Mouse (Mus musculus): Measurements from ENCODE around the gene Bag6. TPM values are rescaled to one million over a fixed set of nuclear protein-coding genes. Genes with fewer than 3 reads are reported as not detected.

Bag6 gene
- polyA plus RNA-seq, 1 experiment from 2014 or later: 37.4 TPM

GRCm38 (mm10) chr17:35173329-35173728, 38.4 kb downstream of the Bag6 start:
- Histone ChIP-seq H3K27me3 (replicated peaks; ENCODE audit: control insufficient read depth, insufficient read depth, low read length) (no peaks in the 10 kb centered on the region), H3K36me3 (ENCODE audit: control insufficient read depth, insufficient read depth) (no peaks in the 10 kb centered on the region), H3K4me1 (replicated peaks; ENCODE audit: control insufficient read depth, insufficient read depth, low read length) (no peaks in the 10 kb centered on the region), H3K9me3 (ENCODE audit: control insufficient read depth) (no peaks in the 10 kb centered on the region), H3K27ac (ENCODE audit: low read depth, low read length) (peak overlapping the region; percentile 50), H3K4me2 (replicated peaks; ENCODE audit: low read depth) (no peak overlapping the region), H3K9ac (ENCODE audit: low read depth, low read length) (no peak overlapping the region), H3K4me3 (ENCODE audit: low read depth, low read length) (no peak overlapping the region)
- 76% methylated on average over 3 of the region's 3 CpGs for WGBS
- ATAC-seq: no peak
- no peak for TF ChIP-seq CTCF (IDR thresholded peaks at IDR 0.05; ENCODE audit: low read depth)

GRCm38 (mm10) chr17:35174201-35174977, 39.4 kb downstream of the Bag6 start:
- WGBS: 43% methylated on average over 8 of the region's 8 CpGs
- Histone ChIP-seq H3K36me3 (ENCODE audit: control insufficient read depth, insufficient read depth) (no peaks in the 10 kb centered on the region), H3K27me3 (replicated peaks; ENCODE audit: control insufficient read depth, insufficient read depth, low read length) (no peaks in the 10 kb centered on the region), H3K27ac (ENCODE audit: low read depth, low read length) (no peak overlapping the region), H3K4me1 (replicated peaks; ENCODE audit: control insufficient read depth, insufficient read depth, low read length) (no peaks in the 10 kb centered on the region), H3K4me2 (replicated peaks; ENCODE audit: low read depth) (no peak overlapping the region), H3K4me3 (ENCODE audit: low read depth, low read length) (no peak overlapping the region), H3K9ac (ENCODE audit: low read depth, low read length) (no peak overlapping the region), H3K9me3 (ENCODE audit: control insufficient read depth) (no peaks in the 10 kb centered on the region)
- ATAC-seq: no peak
- TF ChIP-seq CTCF (IDR thresholded peaks at IDR 0.05; ENCODE audit: low read depth): no peak

- TF ChIP-seq CTCF (IDR thresholded peaks at IDR 0.05; ENCODE audit: low read depth): no peak
- Histone ChIP-seq H3K4me2 (replicated peaks; ENCODE audit: low read depth) (no peak overlapping the region), H3K27ac (ENCODE audit: low read depth, low read length) (no peak overlapping the region), H3K9me3 (ENCODE audit: control insufficient read depth) (no peaks in the 10 kb centered on the region), H3K27me3 (replicated peaks; ENCODE audit: control insufficient read depth, insufficient read depth, low read length) (no peaks in the 10 kb centered on the region), H3K4me1 (replicated peaks; ENCODE audit: control insufficient read depth, insufficient read depth, low read length) (no peaks in the 10 kb centered on the region), H3K36me3 (ENCODE audit: control insufficient read depth, insufficient read depth) (no peaks in the 10 kb centered on the region), H3K4me3 (ENCODE audit: low read depth, low read length) (no peak overlapping the region), H3K9ac (ENCODE audit: low read depth, low read length) (no peak overlapping the region)
- no peak for ATAC-seq
- 77% methylated on average over 6 of the region's 6 CpGs for WGBS
Observed at GRCm38 (mm10) chr17:35175382-35175781, 40.4 kb downstream of the Bag6 start.

GRCm38 (mm10) chr17:35175968-35176367, 41.0 kb downstream of the Bag6 start, which contains the start of gene Aif1:
Aif1 (minus strand) TSS chr17:35176068.
- Histone ChIP-seq H3K4me1 (replicated peaks; ENCODE audit: control insufficient read depth, insufficient read depth, low read length) (no peaks in the 10 kb centered on the region), H3K9ac (ENCODE audit: low read depth, low read length) (no peak within 1 kb of the TSS), H3K4me2 (replicated peaks; ENCODE audit: low read depth) (no peak within 1 kb of the TSS), H3K36me3 (ENCODE audit: control insufficient read depth, insufficient read depth) (no peaks in the 10 kb centered on the region), H3K9me3 (ENCODE audit: control insufficient read depth) (no peaks in the 10 kb centered on the region), H3K27me3 (replicated peaks; ENCODE audit: control insufficient read depth, insufficient read depth, low read length) (no peaks in the 10 kb centered on the region), H3K4me3 (ENCODE audit: low read depth, low read length) (no peak within 1 kb of the TSS), H3K27ac (ENCODE audit: low read depth, low read length) (no peak within 1 kb of the TSS)
- no peak for ATAC-seq
- no peak for TF ChIP-seq CTCF (IDR thresholded peaks at IDR 0.05; ENCODE audit: low read depth)
- WGBS: 51% methylated on average over 2 of the region's 2 CpGs

GRCm38 (mm10) chr17:35178528-35178927, 43.5 kb downstream of the Bag6 start:
- H3K36me3 ChIP-seq (ENCODE audit: control insufficient read depth, insufficient read depth): no peaks in the 10 kb centered on the region
- H3K9ac ChIP-seq (ENCODE audit: low read depth, low read length): no peak overlapping the region
- no peaks in the 10 kb centered on the region for H3K4me1 ChIP-seq (replicated peaks; ENCODE audit: control insufficient read depth, insufficient read depth, low read length)
- 12% methylated on average over 5 of the region's 5 CpGs for WGBS
- no peaks in the 10 kb centered on the region for H3K27me3 ChIP-seq (replicated peaks; ENCODE audit: control insufficient read depth, insufficient read depth, low read length)
- H3K4me3 ChIP-seq (ENCODE audit: low read depth, low read length): no peak overlapping the region
- H3K4me2 ChIP-seq (replicated peaks; ENCODE audit: low read depth): no peak overlapping the region
- peak; percentile 96 for TF ChIP-seq CTCF (IDR thresholded peaks at IDR 0.05; ENCODE audit: low read depth)
- no peaks in the 10 kb centered on the region for H3K9me3 ChIP-seq (ENCODE audit: control insufficient read depth)
- ATAC-seq: peak; percentile 48; the same call in 1 of the 2 replicates
- no peak overlapping the region for H3K27ac ChIP-seq (ENCODE audit: low read depth, low read length)

- H3K4me1 ChIP-seq (replicated peaks; ENCODE audit: control insufficient read depth, insufficient read depth, low read length): no peaks in the 10 kb centered on the region
- no peak for ATAC-seq
- H3K27me3 ChIP-seq (replicated peaks; ENCODE audit: control insufficient read depth, insufficient read depth, low read length): no peaks in the 10 kb centered on the region
- no peak overlapping the region for H3K27ac ChIP-seq (ENCODE audit: low read depth, low read length)
- H3K4me2 ChIP-seq (replicated peaks; ENCODE audit: low read depth): no peak overlapping the region
- H3K4me3 ChIP-seq (ENCODE audit: low read depth, low read length): no peak overlapping the region
- WGBS: 86% methylated on average over 5 of the region's 5 CpGs
- TF ChIP-seq CTCF (IDR thresholded peaks at IDR 0.05; ENCODE audit: low read depth): no peak
- no peak overlapping the region for H3K9ac ChIP-seq (ENCODE audit: low read depth, low read length)
- H3K9me3 ChIP-seq (ENCODE audit: control insufficient read depth): no peaks in the 10 kb centered on the region
- no peaks in the 10 kb centered on the region for H3K36me3 ChIP-seq (ENCODE audit: control insufficient read depth, insufficient read depth)
Observed at GRCm38 (mm10) chr17:35180093-35180492, 45.1 kb downstream of the Bag6 start.

Data from intestine, postnatal 0 days (tissue).